Mouse (Mus musculus): ENCODE data around the gene Mphosph9. TPM values are rescaled to one million over a fixed set of nuclear protein-coding genes. Genes with fewer than 3 reads are reported as not detected.
"Not testable (repeated sequence)": the region's sequence is repeated elsewhere in the genome, so short reads cannot be mapped to it uniquely, and the experiment has no call there.

Mphosph9 gene
- polyA plus RNA-seq, 1 experiment from 2014 or later: 9.3 TPM

- peak; percentile 84 for ATAC-seq (ENCODE audit: low read depth)
- no peaks in the 10 kb centered on the region for H3K27me3 ChIP-seq (replicated peaks; ENCODE audit: control insufficient read depth, insufficient read depth, low read length)
- WGBS: 47% methylated on average over 6 of the region's 6 CpGs
- H3K36me3 ChIP-seq (ENCODE audit: control insufficient read depth, insufficient read depth, low read length): no peaks in the 10 kb centered on the region
- H3K4me3 ChIP-seq (ENCODE audit: low read depth, low read length): no peak overlapping the region
- no peak overlapping the region for H3K4me2 ChIP-seq (ENCODE audit: low read depth, low read length)
- no peaks in the 10 kb centered on the region for H3K9me3 ChIP-seq (ENCODE audit: control insufficient read depth, low read length)
- no peaks in the 10 kb centered on the region; the same call in 1 of the 2 replicates for H3K4me1 ChIP-seq (ENCODE audit: control insufficient read depth, insufficient read depth, low read length)
- DNase-seq (ENCODE audit: low spot score): peak; percentile 80
- H3K9ac ChIP-seq (ENCODE audit: low read depth, low read length): no peak overlapping the region
- peak overlapping the region; percentile 59 for H3K27ac ChIP-seq (replicated peaks; ENCODE audit: low read depth, low read length)
Observed at GRCm38 (mm10) chr5:124334392-124334791, 6.6 kb upstream of the Mphosph9 start.

- Histone ChIP-seq H3K27ac (replicated peaks; ENCODE audit: low read depth, low read length) (no peak overlapping the region), H3K4me1 (ENCODE audit: control insufficient read depth, insufficient read depth, low read length) (peaks cover 10% of the 10 kb centered on the region), H3K4me2 (ENCODE audit: low read depth, low read length) (no peak overlapping the region), H3K9me3 (ENCODE audit: control insufficient read depth, low read length) (no peaks in the 10 kb centered on the region), H3K9ac (ENCODE audit: low read depth, low read length) (no peak overlapping the region), H3K4me3 (ENCODE audit: low read depth, low read length) (no peak overlapping the region), H3K36me3 (ENCODE audit: control insufficient read depth, insufficient read depth, low read length) (peaks cover 1% of the 10 kb centered on the region; the same call in 1 of the 2 replicates), H3K27me3 (replicated peaks; ENCODE audit: control insufficient read depth, insufficient read depth, low read length) (no peaks in the 10 kb centered on the region)
- ATAC-seq (ENCODE audit: low read depth) (no peak), DNase-seq (ENCODE audit: low spot score) (no peak)
- WGBS: 86% methylated on average over 6 of the region's 6 CpGs
Observed at GRCm38 (mm10) chr5:124330086-124330485, 2.3 kb upstream of the Mphosph9 start.

DNA sequence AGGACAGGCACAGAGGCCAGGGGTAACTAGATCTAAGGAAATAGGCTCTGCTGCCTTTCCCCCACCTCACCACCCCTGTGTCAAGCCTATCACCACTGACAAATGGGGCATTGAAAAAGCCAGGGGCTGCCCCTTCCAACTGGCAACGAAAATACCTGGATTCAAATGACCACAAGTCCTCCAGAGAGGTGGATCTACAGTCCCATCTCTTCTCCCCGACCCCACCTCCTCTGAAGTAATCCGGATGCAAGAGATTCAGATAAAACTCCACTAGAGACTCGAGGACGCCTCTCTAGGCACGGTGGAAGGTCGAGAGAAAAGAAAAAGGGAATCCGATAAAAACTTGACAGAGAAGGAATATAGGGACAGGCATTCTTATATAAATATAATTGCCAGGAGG, 943 bp downstream of the Mphosph9 start:
- Histone ChIP-seq H3K4me2 (ENCODE audit: low read depth, low read length) (peak overlapping the region; percentile 61), H3K9ac (ENCODE audit: low read depth, low read length) (peak overlapping the region; percentile 73), H3K27me3 (replicated peaks; ENCODE audit: control insufficient read depth, insufficient read depth, low read length) (no peaks in the 10 kb centered on the region), H3K4me3 (ENCODE audit: low read depth, low read length) (peak overlapping the region; percentile 64), H3K36me3 (ENCODE audit: control insufficient read depth, insufficient read depth, low read length) (peaks cover 12% of the 10 kb centered on the region; the same call in 1 of the 2 replicates), H3K4me1 (ENCODE audit: control insufficient read depth, insufficient read depth, low read length) (peaks cover 10% of the 10 kb centered on the region), H3K27ac (replicated peaks; ENCODE audit: low read depth, low read length) (peak overlapping the region; percentile 94), H3K9me3 (ENCODE audit: control insufficient read depth, low read length) (no peaks in the 10 kb centered on the region)
- no peak for DNase-seq (ENCODE audit: low spot score)
- 3% methylated on average over 8 of the region's 8 CpGs for WGBS
- ATAC-seq (ENCODE audit: low read depth): no peak

- no peak overlapping the region for H3K4me2 ChIP-seq (ENCODE audit: low read depth, low read length)
- no peak overlapping the region for H3K4me3 ChIP-seq (ENCODE audit: low read depth, low read length)
- no peak overlapping the region for H3K27ac ChIP-seq (replicated peaks; ENCODE audit: low read depth, low read length)
- DNase-seq (ENCODE audit: low spot score): no peak
- peaks cover 58% of the 10 kb centered on the region for H3K36me3 ChIP-seq (ENCODE audit: control insufficient read depth, insufficient read depth, low read length)
- H3K9ac ChIP-seq (ENCODE audit: low read depth, low read length): no peak overlapping the region
- ATAC-seq (ENCODE audit: low read depth): no peak
- WGBS: 92% methylated on average over 7 of the region's 7 CpGs
- no peaks in the 10 kb centered on the region for H3K4me1 ChIP-seq (ENCODE audit: control insufficient read depth, insufficient read depth, low read length)
- H3K9me3 ChIP-seq (ENCODE audit: control insufficient read depth, low read length): no peaks in the 10 kb centered on the region
- H3K27me3 ChIP-seq (replicated peaks; ENCODE audit: control insufficient read depth, insufficient read depth, low read length): no peaks in the 10 kb centered on the region
Observed at GRCm38 (mm10) chr5:124317648-124318047, 10.1 kb downstream of the Mphosph9 start.

DNA sequence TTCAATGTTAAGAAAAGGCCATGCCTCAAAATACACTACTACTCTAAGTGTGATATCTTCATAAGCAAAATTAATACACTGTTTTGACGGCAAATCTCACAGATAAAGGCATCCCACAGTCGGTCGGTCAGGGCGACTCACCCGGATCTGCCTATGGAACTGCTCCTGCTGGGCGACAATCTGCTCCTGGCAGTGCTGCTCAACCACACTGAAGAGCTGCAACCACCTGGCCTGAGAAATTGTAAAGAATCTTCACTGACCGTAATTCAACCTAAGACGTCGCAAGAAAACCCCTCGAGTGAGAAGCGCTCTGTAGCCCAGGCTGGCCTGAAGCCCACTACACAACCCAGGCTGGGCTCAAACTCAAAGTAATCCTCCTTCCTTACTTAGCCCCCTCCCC, 11.8 kb downstream of the Mphosph9 start:
- H3K4me2 ChIP-seq (ENCODE audit: low read depth, low read length): no peak overlapping the region
- H3K4me3 ChIP-seq (ENCODE audit: low read depth, low read length): no peak overlapping the region
- H3K9me3 ChIP-seq (ENCODE audit: control insufficient read depth, low read length): peaks cover 5% of the 10 kb centered on the region
- H3K27ac ChIP-seq (replicated peaks; ENCODE audit: low read depth, low read length): no peak overlapping the region
- H3K27me3 ChIP-seq (replicated peaks; ENCODE audit: control insufficient read depth, insufficient read depth, low read length): no peaks in the 10 kb centered on the region
- H3K4me1 ChIP-seq (ENCODE audit: control insufficient read depth, insufficient read depth, low read length): no peaks in the 10 kb centered on the region
- H3K36me3 ChIP-seq (ENCODE audit: control insufficient read depth, insufficient read depth, low read length): peaks cover 64% of the 10 kb centered on the region
- 88% methylated on average over 11 of the region's 11 CpGs for WGBS
- ATAC-seq (ENCODE audit: low read depth) (no peak), DNase-seq (ENCODE audit: low spot score) (no peak)
- H3K9ac ChIP-seq (ENCODE audit: low read depth, low read length): no peak overlapping the region

GRCm38 (mm10) chr5:124315498-124315897, 12.3 kb downstream of the Mphosph9 start:
- H3K27ac ChIP-seq (replicated peaks; ENCODE audit: low read depth, low read length): no peak overlapping the region
- ATAC-seq (ENCODE audit: low read depth): no peak
- H3K4me2 ChIP-seq (ENCODE audit: low read depth, low read length): no peak overlapping the region
- H3K36me3 ChIP-seq (ENCODE audit: control insufficient read depth, insufficient read depth, low read length): peaks cover 67% of the 10 kb centered on the region
- peaks cover 5% of the 10 kb centered on the region for H3K9me3 ChIP-seq (ENCODE audit: control insufficient read depth, low read length)
- no peaks in the 10 kb centered on the region for H3K4me1 ChIP-seq (ENCODE audit: control insufficient read depth, insufficient read depth, low read length)
- no peak for DNase-seq (ENCODE audit: low spot score)
- H3K4me3 ChIP-seq (ENCODE audit: low read depth, low read length): no peak overlapping the region
- WGBS: 91% methylated on average over 9 of the region's 9 CpGs
- H3K9ac ChIP-seq (ENCODE audit: low read depth, low read length): no peak overlapping the region
- H3K27me3 ChIP-seq (replicated peaks; ENCODE audit: control insufficient read depth, insufficient read depth, low read length): no peaks in the 10 kb centered on the region

DNA sequence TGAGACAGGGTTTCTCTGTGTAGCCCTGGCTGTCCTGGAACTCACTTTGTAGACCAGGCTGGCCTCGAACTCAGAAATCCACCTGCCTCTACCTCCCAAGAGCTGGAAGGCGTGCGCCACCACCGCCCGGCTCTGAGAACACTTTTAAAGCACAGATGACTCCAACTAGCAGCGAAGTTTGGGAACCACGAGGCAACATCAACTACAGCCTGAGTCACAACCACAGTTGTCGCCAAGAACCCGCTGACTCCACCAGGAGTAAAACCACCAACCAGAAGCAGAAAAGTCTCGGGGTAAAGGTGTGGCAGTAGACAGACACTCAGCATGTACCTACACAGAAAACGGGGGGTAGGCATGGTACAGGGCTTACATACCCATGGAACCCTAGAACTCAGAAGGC, 17.7 kb downstream of the Mphosph9 start:
- 97% methylated on average over 11 of the region's 11 CpGs for WGBS
- Histone ChIP-seq H3K9me3 (ENCODE audit: control insufficient read depth, low read length) (peaks cover 5% of the 10 kb centered on the region), H3K27me3 (replicated peaks; ENCODE audit: control insufficient read depth, insufficient read depth, low read length) (no peaks in the 10 kb centered on the region), H3K36me3 (ENCODE audit: control insufficient read depth, insufficient read depth, low read length) (peaks cover 70% of the 10 kb centered on the region), H3K9ac (ENCODE audit: low read depth, low read length) (no peak overlapping the region), H3K4me1 (ENCODE audit: control insufficient read depth, insufficient read depth, low read length) (no peaks in the 10 kb centered on the region), H3K4me2 (ENCODE audit: low read depth, low read length) (no peak overlapping the region), H3K4me3 (ENCODE audit: low read depth, low read length) (no peak overlapping the region), H3K27ac (replicated peaks; ENCODE audit: low read depth, low read length) (no peak overlapping the region)
- no peak for DNase-seq (ENCODE audit: low spot score)
- no peak for ATAC-seq (ENCODE audit: low read depth)

DNA sequence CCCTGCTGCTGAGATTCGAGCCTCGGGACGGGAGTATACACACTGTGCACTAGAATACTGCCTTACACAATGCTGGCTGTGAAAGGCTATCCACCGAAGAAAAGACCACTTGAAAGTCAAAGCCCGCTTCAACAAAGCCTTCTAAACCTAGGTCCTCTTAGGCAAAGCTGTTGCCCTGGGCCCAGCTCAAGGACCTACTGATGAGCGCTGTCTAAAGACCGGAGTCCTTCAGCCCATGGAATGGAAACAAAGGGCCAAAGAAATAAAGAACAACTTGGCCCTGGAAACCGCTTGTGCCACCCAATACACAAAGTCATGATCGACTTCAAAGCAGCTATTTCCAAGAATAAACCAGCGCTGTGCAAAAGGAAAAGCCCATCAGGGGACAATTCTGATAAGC, 18.6 kb downstream of the Mphosph9 start:
- Histone ChIP-seq H3K27ac (replicated peaks; ENCODE audit: low read depth, low read length) (no peak overlapping the region), H3K9ac (ENCODE audit: low read depth, low read length) (no peak overlapping the region), H3K36me3 (ENCODE audit: control insufficient read depth, insufficient read depth, low read length) (peaks cover 63% of the 10 kb centered on the region), H3K27me3 (replicated peaks; ENCODE audit: control insufficient read depth, insufficient read depth, low read length) (no peaks in the 10 kb centered on the region), H3K4me3 (ENCODE audit: low read depth, low read length) (no peak overlapping the region), H3K4me1 (ENCODE audit: control insufficient read depth, insufficient read depth, low read length) (no peaks in the 10 kb centered on the region), H3K4me2 (ENCODE audit: low read depth, low read length) (no peak overlapping the region), H3K9me3 (ENCODE audit: control insufficient read depth, low read length) (peaks cover 5% of the 10 kb centered on the region)
- no peak for DNase-seq (ENCODE audit: low spot score)
- WGBS: 94% methylated on average over 10 of the region's 10 CpGs
- ATAC-seq (ENCODE audit: low read depth): no peak

- DNase-seq (ENCODE audit: low spot score); H3K27ac ChIP-seq (replicated peaks; ENCODE audit: low read depth, low read length); H3K27me3 ChIP-seq (replicated peaks; ENCODE audit: control insufficient read depth, insufficient read depth, low read length); H3K4me1 ChIP-seq (ENCODE audit: control insufficient read depth, insufficient read depth, low read length); ATAC-seq (ENCODE audit: low read depth); H3K4me3 ChIP-seq (ENCODE audit: low read depth, low read length); H3K4me2 ChIP-seq (ENCODE audit: low read depth, low read length); H3K9ac ChIP-seq (ENCODE audit: low read depth, low read length); H3K9me3 ChIP-seq (ENCODE audit: control insufficient read depth, low read length): not testable (repeated sequence)
- WGBS: 89% methylated on average over 6 of the region's 6 CpGs
- peaks cover 68% of the 10 kb centered on the region for H3K36me3 ChIP-seq (ENCODE audit: control insufficient read depth, insufficient read depth, low read length)
Observed at GRCm38 (mm10) chr5:124302853-124303252, 24.9 kb downstream of the Mphosph9 start.
